Mouse (Mus musculus) frontal cortex, postnatal 10 days (tissue): ENCODE measurements around the gene Fras1.

Source experiments
- DNase-seq, 2 experiments: peaks; one replicate each; pipeline ENCODE4 v3.0.0; 2022; ENCODE audit warnings: low spot score in 2 of 2, mixed read lengths in 1 of 2

Fras1 gene

DNA sequence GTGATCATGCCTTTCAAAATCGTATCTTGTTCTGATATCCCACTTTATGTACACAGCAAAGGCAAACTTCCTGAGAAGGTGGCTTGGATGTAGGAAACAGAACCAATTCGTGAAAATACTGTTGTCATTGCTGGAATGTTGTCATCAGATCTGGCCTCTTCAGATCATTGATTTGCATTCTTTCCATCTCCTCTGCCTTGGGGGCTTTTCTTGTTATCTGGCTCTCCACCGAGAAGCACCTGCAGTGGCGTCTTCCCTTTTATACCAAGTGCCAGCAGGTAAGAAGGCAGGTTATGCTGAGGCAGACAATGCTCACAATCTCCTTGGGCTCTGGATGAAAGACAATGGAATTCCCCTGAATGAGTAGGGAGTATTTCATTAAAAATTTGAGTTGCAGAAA, 108.3 kb downstream of the Fras1 start:
- DNase-seq: no peak

DNA sequence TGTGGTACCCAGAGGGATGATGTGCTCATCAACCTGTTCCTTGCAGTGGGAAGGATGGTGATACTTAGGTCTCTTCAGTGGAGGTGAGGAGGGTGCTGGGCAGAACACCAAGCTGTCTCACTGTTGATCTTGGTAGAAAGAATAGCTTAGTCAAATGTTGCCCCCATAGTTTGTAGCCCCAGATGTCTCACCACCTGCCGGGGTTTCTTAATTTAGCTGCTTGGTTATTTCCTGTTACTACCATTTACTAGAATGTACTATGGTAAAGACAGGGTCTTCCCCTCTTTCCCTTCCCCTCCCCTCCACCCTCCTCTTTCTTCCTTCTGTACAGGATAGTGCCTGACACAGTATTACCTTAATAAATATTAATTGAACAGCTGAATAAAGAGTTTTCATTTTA, 118.7 kb downstream of the Fras1 start:
- DNase-seq: no peak

DNA sequence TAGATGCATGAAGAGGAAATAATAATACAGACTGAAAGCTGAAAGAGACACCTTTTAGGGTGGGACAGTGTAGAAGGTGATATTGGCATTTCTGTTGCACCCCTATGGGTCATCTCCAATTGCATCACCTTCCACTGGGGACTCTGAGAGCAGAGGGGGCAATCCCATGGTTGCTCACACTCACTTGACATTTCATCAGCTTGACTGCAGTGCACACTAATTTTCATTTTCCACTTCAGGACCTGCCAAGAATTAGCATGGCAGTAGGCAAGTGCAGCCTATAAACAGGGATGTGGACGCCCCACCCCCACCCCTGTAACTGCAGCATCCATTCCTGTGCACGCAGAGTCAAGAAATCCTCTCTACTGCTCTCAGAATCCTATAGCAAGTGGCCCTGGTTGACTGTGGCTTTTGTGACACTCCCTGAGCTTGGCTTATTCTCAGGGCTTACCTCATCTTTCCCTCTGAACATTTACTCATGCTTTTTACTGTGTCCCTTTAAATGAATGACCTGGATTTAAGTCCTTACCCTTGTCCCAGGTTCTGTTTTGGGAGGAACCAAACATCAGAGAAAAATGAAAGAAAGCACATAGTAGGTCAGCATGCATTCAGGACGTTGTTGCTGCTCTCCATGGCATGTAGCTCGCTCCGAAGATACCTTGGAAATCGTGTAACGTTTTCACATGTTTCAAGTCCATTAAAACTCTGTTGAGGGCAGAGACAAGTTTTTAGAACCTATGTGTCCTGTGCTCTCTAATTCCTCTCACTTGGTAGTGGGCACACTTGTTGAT, 120.9 kb downstream of the Fras1 start:
- DNase-seq: no peak

DNA sequence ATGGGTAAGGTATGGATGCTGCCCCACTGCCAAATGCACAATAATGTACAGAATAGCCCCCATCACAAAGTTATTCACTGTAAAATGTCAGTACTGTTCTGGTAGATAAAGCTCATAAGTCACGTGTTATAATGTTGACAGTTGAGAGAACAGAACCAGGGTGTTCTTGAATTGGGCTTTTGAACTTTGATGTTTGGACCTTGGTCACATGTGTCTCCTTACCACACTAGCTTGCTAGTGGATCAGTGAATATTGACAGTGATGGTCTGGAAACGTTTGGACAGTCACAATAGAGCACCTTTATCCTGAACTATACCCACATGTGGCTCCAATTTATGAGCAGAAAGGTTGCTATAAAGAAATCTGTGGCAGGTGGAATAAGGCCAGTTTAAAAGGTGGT, 124.3 kb downstream of the Fras1 start:
- DNase-seq: no peak

DNA sequence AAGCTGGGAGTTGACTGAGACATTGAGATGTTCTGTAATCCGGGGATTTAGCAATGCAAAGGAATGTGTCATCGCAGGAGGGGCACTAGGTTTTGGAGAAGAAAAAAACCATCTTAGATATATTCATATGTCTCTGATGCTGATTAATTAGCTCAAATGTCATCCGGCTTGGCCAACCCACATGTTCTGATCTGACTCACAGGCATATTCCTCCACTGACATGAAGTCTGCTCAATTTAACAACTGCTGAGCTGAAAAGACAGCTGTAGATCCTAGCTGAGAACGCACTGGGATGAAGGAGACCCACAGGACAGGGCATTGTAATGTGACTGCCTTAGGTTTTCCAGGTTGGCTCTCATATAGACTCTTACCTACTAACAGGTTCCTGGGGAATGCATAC, 128.0 kb downstream of the Fras1 start:
- no peak for DNase-seq

DNA sequence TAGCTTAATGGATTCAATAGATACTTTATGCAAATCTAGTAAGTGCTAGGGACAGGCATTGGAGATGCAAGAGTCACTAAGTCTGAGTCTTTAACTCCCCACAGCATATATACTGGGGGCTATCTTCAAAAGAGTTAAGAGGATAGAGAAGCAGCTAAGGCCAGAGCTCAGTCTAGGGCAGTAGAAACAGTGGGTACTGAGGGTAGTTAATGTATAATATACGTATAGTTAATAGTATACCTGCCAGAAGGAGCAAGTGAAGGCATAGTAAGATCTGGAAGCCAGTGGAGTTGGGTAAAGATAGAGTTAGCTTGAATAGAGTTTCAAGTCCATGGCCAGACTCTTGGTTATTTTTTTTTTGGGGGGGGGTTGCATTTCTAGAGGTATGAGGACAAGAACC, 128.6 kb downstream of the Fras1 start:
- no peak for DNase-seq

DNA sequence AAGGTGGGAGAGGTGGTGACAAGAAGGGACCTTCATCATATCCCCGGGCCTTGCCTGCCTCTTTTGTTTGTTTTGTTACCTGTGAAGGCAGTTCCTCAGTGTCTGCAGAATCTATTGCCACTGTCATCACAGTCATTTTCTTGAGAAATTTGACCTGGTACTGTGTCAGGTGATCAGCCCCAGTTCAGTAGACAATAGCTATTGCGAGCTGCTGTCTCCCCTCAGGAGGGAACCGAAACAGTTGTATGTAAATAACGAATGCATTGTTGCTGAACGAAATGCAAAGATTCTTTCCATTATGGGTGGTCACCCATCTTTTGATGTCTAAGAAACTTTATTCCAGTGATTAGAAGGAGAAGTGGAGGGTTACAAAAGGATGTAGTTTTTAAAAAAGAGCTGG, 137.2 kb downstream of the Fras1 start:
- no peak for DNase-seq

DNA sequence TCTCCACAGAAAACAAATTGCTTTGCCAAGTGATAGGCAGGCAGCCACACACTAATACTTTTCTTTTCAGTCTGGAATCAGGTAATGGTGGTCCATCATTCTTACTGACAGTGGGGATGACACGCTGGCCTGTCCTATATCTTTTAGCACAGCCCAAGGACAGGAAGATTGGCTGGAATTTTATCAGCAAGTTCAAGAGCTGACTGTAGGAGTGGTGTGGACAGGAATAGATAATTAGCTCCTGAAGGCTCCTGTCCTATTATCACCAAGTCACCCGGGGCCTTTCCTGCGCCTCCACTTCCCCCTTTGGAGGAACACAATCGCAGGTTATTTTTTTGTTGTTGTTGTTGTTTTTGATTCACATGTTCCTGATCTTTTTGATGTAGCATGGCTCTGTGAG, 139.6 kb downstream of the Fras1 start:
- no peak for DNase-seq

DNA sequence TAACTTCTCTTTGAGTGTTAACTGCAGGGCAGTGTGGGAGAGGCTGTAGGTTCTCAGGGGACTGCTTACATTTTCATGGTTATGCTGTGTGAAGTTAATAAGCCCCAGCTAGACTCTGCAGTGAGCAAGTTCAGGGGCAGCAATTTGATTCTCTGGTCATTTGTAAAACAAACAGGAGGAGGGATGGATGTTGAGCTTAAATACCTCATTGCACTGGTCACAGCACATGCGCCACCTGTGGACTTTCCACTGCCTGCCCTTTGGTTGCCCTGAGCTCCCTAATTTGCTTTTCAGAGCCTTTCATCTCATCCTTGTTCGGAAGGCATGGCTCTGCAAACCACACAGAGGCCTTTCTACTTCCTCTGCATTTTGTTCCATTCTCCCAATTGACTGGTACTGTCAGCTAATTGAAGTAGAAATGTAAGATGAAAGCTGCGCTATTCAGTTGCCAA, 142.1 kb downstream of the Fras1 start:
- no peak for DNase-seq

DNA sequence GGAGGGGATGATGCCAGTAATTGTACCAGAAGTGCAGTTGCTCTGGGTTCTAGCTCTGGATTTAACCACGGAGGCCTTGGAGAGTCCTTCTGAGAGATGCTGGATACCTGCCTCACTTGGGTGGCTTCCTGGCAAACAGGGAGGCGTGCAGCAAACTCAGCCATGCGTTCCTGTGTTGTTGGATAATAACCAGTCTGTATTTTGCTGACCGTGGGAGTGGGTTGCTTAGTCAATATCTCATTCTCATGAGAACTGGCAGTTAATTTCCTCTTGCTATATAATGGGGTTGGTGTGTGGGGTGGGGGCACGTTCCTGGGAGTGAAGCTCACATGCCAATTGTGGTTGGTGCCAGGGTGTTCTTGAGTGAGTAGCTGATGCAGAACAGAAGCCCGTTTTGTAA, 142.6 kb downstream of the Fras1 start:
- no peak for DNase-seq

DNA sequence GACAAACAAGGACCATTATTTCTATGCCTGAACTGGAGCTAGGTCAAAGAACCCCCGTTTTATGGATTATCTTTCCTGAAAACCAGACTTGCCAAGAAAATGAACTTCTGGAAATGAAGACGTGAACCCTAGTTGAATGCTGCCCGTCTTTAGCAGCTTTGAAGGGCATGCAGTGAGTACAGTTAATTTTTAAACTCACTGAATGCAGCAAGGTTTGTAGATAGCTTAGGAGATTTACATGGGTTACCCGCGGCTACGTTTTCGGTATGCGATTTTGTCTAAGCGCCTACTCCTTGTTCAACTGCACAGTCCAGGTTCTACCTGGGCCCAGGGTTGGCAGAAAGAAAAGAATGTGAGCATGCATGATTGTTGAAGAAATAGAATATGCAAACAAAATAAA, 147.8 kb downstream of the Fras1 start:
- no peak for DNase-seq

DNA sequence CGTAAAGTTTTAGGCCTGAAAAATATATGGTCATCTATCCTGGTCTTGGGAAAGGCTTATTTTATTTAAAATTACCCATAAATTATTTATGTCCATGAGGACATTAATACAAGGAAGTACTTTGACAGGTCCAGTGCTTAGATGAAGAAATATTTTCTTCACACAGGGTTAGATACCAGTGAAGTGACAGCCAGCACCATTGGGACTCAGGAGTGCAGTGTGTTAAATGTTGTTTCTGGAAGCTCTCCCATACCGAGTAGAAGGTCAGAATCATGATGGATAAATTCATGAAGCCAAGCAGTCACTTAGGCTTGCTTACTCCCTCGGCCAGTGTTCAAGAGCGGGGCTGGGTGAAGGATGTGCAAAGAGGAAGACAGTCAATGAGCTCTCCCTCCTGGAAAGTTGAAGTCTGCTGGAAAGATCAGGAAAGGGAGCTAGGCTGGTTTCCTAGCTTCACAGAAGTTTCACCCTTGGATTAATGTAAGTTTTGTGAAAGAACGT, 149.2 kb downstream of the Fras1 start:
- no peak for DNase-seq

DNA sequence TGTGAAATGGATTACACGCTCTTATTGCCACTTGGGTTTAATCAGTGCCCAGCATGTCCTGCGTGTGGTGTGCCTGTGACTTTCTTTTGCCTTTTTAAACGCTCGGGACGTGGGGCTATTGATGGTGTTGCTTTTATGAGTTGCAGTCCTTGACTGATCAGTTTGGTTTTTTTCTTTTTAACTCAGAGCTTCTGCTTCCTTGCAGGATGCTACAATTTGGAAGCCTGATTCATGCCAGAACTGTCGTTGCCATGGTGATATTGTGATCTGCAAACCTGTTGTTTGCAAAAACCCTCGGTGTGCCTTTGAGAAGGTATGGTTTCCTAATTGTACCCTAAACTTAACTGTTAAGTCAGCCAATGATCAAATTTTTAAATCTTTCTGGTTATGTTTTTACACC, 154.5 kb downstream of the Fras1 start:
- no peak for DNase-seq

DNA sequence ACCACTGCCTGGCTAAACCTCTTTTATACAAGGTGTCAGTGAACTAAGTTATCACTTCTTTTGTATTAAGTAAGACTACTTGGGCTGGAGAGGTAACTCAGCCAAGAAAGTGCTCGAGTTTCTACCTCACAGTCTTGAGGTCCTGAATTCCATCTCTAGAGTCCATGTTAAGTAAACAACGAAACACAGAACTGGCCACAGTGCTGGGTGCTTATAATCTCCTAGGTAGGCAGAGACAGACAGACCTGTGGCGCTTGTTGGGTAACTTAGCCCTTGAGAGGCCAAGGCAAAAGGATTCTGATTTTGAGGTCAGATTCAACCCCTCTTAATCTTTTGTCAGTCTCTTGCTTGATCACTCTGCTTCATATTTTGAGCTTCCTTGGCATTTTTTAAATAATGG, 156.8 kb downstream of the Fras1 start:
- no peak for DNase-seq

DNA sequence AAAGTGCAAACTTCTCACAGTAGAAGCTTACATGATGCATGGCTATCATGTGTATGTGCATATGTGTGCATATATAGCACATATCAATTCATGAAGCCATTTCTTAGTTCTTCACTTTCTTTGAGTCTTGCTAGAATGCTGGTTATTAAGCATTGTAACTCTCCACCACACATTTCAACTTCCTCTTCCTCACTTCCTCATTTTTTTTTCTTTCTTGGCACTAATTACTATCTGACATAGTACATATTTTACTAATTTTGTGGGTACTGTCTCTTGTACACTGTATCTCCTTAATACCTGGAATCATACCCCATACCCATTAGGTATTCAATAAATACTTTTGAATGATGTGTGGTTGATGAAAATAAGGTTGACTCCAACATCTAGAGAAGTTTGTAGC, 158.2 kb downstream of the Fras1 start:
- DNase-seq: no peak

DNA sequence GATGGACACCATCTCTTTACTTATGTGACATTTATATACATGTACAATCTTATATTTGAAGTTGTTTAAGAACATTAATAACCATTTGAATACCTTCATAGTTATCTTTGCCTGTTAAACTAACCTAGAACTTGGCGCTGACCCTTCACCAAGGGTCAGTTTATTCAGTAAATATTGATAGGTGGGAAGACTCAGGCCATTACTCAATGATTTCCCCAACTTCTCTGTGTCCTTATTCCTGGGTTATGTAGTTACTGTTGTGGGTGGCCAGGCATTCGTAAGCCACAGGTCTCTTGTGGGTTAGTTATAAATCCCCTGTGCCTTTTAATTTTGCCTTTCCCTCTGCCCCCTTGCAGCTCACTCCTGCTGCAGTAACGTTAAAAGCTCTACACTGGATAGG, 162.8 kb downstream of the Fras1 start:
- DNase-seq: no peak

DNA sequence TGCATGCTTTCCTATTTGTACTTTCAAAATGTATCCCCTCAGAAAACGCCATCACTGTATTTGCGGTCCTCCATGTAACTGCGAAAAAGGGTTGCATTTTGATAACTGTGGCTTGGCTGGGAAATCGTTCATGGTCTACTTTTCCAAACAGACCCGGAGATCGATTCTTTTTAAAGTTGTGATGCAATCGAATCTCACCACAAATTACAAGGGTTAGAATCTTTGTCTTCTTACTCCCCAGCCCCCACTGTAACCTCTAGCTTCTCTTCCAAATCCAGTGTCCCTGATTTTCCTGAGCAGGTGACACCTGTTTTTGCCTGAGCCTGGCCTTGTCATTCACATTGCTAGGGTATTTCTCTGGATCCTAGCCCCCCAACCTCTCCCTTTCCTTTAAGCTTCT, 163.2 kb downstream of the Fras1 start:
- no peak for DNase-seq

DNA sequence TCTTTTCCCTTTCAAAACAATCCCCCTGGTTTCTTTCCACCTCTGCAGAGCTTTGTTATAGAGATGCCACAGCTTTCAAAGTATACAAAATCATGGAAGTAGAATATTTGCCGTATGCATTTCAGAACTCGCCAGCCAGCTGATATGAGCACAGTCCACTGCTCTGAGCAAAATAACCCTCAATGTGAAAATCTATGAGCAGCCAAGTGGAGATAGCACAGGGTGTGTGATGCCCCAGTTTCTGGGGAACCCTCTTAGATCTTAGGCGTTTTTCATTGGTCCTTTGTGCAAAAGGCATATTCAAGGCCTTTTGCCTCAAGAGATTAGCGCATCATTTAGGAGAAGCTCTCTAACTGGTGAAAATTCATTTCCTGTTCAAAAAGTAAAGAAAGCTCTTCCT, 170.4 kb downstream of the Fras1 start:
- DNase-seq: no peak

DNA sequence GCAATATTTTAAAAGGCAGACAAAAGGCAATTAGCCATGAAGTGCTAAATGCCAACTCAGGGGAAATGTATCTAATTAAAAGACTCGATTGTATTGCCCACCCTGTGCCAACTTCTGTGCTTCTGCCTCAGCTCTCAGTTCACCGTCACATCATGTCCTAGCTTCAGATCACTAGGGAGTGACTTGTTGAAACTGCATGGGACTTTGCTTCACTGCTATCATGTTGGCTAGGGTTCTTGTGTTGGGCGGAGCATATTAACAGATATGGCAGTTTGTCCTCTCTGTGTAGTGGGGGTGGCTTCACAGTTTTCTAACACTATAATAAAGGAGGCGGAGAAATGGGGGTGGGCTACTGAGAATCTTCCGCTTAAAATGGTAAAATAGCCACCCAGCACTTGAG, 172.2 kb downstream of the Fras1 start:
- no peak for DNase-seq

DNA sequence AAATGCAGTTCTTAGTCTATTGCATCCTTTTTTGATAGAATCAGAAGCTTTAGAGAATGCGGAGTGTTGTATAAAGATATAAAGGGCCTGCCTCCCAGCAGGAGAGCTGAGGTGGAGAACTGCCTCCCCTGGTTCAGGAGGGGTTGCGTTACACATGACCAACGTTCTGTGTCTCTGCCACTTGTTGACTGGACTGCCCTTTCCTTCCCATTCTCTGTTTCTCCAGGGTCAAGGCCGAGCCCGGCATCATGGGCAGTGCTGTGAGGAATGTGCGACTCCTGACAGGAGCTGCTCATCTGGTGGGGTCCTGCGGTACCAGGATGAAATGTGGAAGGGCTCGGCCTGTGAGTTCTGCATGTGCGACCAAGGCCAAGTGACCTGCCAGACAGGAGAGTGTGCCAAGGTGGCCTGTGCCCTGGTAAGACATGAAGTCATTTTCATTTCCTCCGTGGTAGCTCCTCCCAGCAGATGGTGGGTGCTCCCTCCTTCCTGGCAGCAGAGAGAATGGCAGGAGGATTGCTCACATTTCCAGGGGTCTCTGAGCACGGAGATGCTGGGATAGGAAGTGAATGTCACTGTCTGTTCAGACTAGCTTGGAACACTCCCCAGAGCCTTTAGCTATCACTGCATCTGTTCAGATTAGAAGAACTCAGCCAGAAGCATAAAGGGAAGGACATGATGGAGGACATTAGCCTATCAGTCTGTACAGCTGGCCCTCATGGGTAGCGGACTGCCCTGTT, 181.4 kb downstream of the Fras1 start:
- no peak for DNase-seq

DNA sequence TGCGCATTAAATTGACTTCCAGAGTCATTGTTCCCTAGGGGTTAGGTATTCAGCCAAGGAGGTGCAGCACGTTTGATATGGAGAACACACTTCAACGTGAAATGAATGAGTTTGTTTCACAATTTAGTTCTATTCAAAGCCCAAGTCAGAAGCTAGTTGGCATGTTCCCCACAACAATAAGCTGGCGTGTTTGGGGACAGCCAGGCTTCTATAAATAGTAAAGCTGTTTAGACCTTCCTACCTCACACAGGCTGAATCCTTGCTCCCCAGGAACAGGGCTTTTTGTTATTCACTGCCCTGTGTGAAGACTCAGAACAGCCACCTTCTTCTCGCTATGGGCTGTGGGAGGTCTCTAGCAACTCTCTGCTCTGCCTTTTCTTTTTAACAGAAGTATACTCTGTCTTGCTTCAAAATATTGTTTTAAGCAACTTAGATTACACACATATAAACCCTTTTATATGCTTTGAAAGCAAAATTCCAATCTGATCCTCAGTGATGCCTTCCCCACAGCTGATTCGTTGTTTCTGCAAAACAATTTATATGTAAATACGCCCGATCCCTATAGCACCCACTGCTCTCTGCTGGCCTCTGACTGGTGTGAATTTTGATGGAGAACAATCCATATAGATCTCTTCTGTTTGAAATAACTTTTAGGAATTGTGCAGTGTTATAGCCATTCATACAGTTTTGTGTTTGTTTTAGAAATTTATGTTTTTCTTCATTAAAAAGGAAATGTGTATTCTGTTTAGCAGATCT, 184.5 kb downstream of the Fras1 start:
- DNase-seq: no peak

DNA sequence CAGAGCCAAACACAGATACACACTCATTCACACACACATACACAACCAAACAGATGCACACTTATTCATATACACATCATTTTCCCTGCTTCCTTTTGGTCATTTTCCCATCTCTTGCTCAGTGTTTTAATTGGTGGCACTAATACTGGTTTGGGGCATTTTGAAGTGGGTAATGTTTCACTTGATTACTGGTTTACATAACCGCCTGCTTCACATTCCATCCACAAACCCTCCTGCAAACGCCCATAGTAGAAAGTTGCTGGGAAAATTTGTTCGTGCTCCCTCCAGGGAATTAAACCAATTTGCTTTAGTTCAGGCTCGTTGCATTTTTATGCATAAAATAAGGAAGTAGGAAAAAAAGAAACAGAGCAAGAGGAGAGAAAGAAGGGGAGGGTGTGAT, 200.8 kb downstream of the Fras1 start:
- no peak for DNase-seq

DNA sequence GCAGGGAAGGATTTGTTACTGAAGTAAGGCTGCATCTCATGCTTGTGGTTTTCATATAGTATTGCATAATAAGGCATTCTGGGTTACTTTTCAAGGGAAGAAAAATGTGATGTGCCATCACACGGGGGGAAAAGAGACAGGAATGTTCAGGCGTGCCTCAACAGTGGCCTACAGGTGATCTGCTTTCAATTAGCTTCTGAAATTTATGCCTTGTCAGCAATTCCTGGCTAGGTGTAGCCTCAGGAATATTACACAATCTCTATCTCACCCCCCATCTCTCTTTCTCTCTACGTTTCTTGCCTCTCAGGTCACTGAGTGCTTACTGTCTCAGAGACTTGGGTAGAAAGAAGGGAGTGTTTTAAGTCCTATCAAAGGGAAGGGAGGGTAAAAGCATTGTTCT, 204.9 kb downstream of the Fras1 start:
- DNase-seq: no peak
